Mouse (Mus musculus): ENCODE results near the gene Ercc6. TPM values are rescaled to one million over a fixed set of nuclear protein-coding genes. Genes with fewer than 3 reads are reported as not detected.

Gene Ercc6
- polyA plus RNA-seq, 1 experiment from 2014 or later = 7.9 TPM

DNA sequence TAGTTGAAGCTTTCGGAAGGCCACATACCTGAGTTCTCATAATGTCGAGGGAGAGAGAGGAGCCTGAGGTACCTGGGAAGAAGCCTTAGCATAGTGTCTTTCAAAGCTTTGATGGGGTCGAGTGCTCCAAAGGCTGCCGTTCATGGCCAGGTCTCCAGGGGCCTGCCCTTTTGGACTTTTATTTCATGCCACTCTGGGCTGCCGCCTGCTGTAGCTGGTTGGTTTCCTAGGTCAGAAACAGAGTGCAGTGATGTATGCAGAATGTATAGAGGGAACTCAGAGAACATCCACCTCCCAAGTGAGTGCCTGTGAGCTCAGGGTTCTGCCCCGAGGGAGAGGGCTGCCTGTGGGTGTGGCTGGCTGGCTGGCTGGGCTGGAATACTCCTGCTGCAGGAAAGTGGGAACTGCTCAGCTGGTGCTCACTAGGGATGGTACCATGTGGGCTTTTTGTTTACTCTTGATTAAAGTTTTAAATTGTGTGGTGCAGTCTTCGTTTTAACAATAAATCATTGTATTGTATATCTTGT, 7.1 kb downstream of the Ercc6 start:
- Histone ChIP-seq H3K4me3 (ENCODE audit: control insufficient read depth in 1 of 2, insufficient read depth in 1 of 2, low read depth in 1 of 2, low read length in 2 of 2) (no peak overlapping the region), H3K4me2 (ENCODE audit: low read length) (no peak overlapping the region), H3K4me1 (ENCODE audit: control insufficient read depth in 2 of 2, insufficient read depth in 2 of 2, low read length in 2 of 2) (peaks cover 0 to 8% of the 10 kb centered on the region in 2 experiments; a peak in 1 of 4 replicates), H3K27me3 (ENCODE audit: control insufficient read depth, insufficient read depth, low read length) (no peaks in the 10 kb centered on the region), H3K9me3 (ENCODE audit: control insufficient read depth, low read length) (no peaks in the 10 kb centered on the region), H3K27ac (replicated peaks in 1 of 2; ENCODE audit: control insufficient read depth in 1 of 2, insufficient read depth in 1 of 2, low read depth in 2 of 2, low read length in 2 of 2) (no peak overlapping the region), H3K36me3 (ENCODE audit: control insufficient read depth, insufficient read depth, low read length) (peaks cover 59% of the 10 kb centered on the region), H3K9ac (ENCODE audit: low read length) (no peak overlapping the region)
- ATAC-seq (ENCODE audit: insufficient number of reproducible peaks, insufficient read depth, low FRiP score, low read depth) = no peak
- WGBS = 76% methylated on average over 7 of the region's 7 CpGs

DNA sequence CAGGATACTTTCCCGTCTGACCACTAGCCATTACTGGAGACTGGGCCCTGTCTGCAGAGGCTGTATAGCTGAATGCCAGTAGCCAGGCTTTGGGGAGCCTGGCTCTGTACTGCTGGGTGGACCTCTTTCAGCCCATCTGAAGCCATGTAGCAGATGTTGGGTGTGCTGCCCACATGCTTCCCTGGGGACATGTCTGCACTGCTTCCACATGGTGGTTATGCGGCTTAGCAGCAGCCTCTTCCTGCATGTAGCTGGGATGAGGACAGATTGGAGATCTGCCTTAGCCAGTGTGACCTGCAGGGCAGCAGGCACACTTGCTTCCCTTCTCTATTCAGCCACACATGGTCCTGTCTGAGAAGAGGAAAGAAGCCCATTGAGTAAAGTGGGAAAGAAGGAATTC, 9.0 kb downstream of the Ercc6 start:
- Histone ChIP-seq H3K4me3 (ENCODE audit: control insufficient read depth in 1 of 2, insufficient read depth in 1 of 2, low read depth in 1 of 2, low read length in 2 of 2) (no peak overlapping the region), H3K9ac (ENCODE audit: low read length) (no peak overlapping the region), H3K27ac (replicated peaks in 1 of 2; ENCODE audit: control insufficient read depth in 1 of 2, insufficient read depth in 1 of 2, low read depth in 2 of 2, low read length in 2 of 2) (no peak overlapping the region), H3K27me3 (ENCODE audit: control insufficient read depth, insufficient read depth, low read length) (no peaks in the 10 kb centered on the region), H3K4me1 (ENCODE audit: control insufficient read depth in 2 of 2, insufficient read depth in 2 of 2, low read length in 2 of 2) (peaks cover 0 to 8% of the 10 kb centered on the region in 2 experiments; a peak in 1 of 4 replicates), H3K9me3 (ENCODE audit: control insufficient read depth, low read length) (no peaks in the 10 kb centered on the region), H3K36me3 (ENCODE audit: control insufficient read depth, insufficient read depth, low read length) (peaks cover 69% of the 10 kb centered on the region), H3K4me2 (ENCODE audit: low read length) (no peak overlapping the region)
- 81% methylated on average over 2 of the region's 2 CpGs for WGBS
- ATAC-seq (ENCODE audit: insufficient number of reproducible peaks, insufficient read depth, low FRiP score, low read depth) = no peak

- H3K4me2 ChIP-seq (ENCODE audit: low read length) = no peak overlapping the region
- no peak overlapping the region for H3K4me3 ChIP-seq (ENCODE audit: control insufficient read depth in 1 of 2, insufficient read depth in 1 of 2, low read depth in 1 of 2, low read length in 2 of 2)
- peaks cover 3 to 8% of the 10 kb centered on the region in 2 experiments; a peak in 3 of 4 replicates for H3K4me1 ChIP-seq (ENCODE audit: control insufficient read depth in 2 of 2, insufficient read depth in 2 of 2, low read length in 2 of 2)
- WGBS = 76% methylated on average over 1 of the region's 1 CpGs
- H3K27me3 ChIP-seq (ENCODE audit: control insufficient read depth, insufficient read depth, low read length) = no peaks in the 10 kb centered on the region
- H3K9ac ChIP-seq (ENCODE audit: low read length) = no peak overlapping the region
- peaks cover 62% of the 10 kb centered on the region for H3K36me3 ChIP-seq (ENCODE audit: control insufficient read depth, insufficient read depth, low read length)
- no peaks in the 10 kb centered on the region for H3K9me3 ChIP-seq (ENCODE audit: control insufficient read depth, low read length)
- ATAC-seq (ENCODE audit: insufficient number of reproducible peaks, insufficient read depth, low FRiP score, low read depth) = no peak
- H3K27ac ChIP-seq (replicated peaks in 1 of 2; ENCODE audit: control insufficient read depth in 1 of 2, insufficient read depth in 1 of 2, low read depth in 2 of 2, low read length in 2 of 2) = no peak overlapping the region
These were observed 10.8 kb downstream of the Ercc6 start for GRCm38 (mm10) chr14:32524071-32524470.

DNA sequence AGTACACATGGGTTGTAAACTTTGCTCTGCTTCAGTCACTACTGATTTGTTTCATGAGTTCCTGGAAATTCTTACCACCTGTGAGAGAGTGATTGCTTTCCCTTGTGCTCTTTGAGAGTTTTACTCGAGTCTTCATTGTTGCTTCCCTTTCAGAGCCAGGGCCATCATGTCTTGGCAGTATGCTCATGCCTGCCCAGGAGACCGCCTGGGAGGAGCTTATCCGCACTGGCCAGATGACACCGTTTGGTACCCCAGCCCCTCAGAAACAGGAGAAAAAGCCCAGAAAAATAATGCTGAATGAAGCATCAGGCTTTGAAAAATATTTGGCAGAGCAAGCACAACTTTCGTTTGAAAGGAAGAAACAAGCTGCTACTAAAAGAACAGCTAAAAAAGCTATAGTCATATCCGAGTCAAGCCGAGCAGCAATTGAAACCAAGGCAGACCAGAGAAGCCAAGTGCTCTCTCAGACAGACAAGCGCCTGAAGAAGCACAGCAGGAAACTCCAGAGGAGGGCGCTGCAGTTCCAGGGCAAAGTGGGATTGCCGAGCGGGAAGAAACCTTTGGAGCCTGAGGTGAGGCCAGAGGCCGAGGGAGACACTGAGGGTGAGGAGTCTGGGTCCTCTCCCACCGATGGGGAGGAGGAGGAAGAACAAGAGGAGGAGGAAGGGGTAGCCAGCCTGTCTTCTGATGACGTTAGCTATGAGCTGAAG, 12.8 kb downstream of the Ercc6 start:
- no peak overlapping the region for H3K4me2 ChIP-seq (ENCODE audit: low read length)
- H3K4me3 ChIP-seq (ENCODE audit: control insufficient read depth in 1 of 2, insufficient read depth in 1 of 2, low read depth in 1 of 2, low read length in 2 of 2) = no peak overlapping the region
- no peak overlapping the region for H3K9ac ChIP-seq (ENCODE audit: low read length)
- no peaks in the 10 kb centered on the region for H3K9me3 ChIP-seq (ENCODE audit: control insufficient read depth, low read length)
- H3K27me3 ChIP-seq (ENCODE audit: control insufficient read depth, insufficient read depth, low read length) = no peaks in the 10 kb centered on the region
- ATAC-seq (ENCODE audit: insufficient number of reproducible peaks, insufficient read depth, low FRiP score, low read depth) = no peak
- WGBS = 75% methylated on average over 14 of the region's 14 CpGs
- H3K27ac ChIP-seq (replicated peaks in 1 of 2; ENCODE audit: control insufficient read depth in 1 of 2, insufficient read depth in 1 of 2, low read depth in 2 of 2, low read length in 2 of 2) = no peak overlapping the region
- peaks cover 4 to 11% of the 10 kb centered on the region in 2 experiments; a peak in 3 of 4 replicates for H3K4me1 ChIP-seq (ENCODE audit: control insufficient read depth in 2 of 2, insufficient read depth in 2 of 2, low read length in 2 of 2)
- H3K36me3 ChIP-seq (ENCODE audit: control insufficient read depth, insufficient read depth, low read length) = peaks cover 41% of the 10 kb centered on the region

GRCm38 (mm10) chr14:32527211-32527610, 13.9 kb downstream of the Ercc6 start:
- WGBS = 80% methylated on average over 9 of the region's 9 CpGs
- Histone ChIP-seq H3K4me2 (ENCODE audit: low read length) (no peak overlapping the region), H3K27ac (replicated peaks in 1 of 2; ENCODE audit: control insufficient read depth in 1 of 2, insufficient read depth in 1 of 2, low read depth in 2 of 2, low read length in 2 of 2) (no peak overlapping the region), H3K4me1 (ENCODE audit: control insufficient read depth in 2 of 2, insufficient read depth in 2 of 2, low read length in 2 of 2) (peaks cover 4 to 11% of the 10 kb centered on the region in 2 experiments; a peak in 3 of 4 replicates), H3K4me3 (ENCODE audit: control insufficient read depth in 1 of 2, insufficient read depth in 1 of 2, low read depth in 1 of 2, low read length in 2 of 2) (no peak overlapping the region), H3K27me3 (ENCODE audit: control insufficient read depth, insufficient read depth, low read length) (no peaks in the 10 kb centered on the region), H3K36me3 (ENCODE audit: control insufficient read depth, insufficient read depth, low read length) (peaks cover 30% of the 10 kb centered on the region), H3K9me3 (ENCODE audit: control insufficient read depth, low read length) (no peaks in the 10 kb centered on the region), H3K9ac (ENCODE audit: low read length) (no peak overlapping the region)
- ATAC-seq (ENCODE audit: insufficient number of reproducible peaks, insufficient read depth, low FRiP score, low read depth) = no peak

DNA sequence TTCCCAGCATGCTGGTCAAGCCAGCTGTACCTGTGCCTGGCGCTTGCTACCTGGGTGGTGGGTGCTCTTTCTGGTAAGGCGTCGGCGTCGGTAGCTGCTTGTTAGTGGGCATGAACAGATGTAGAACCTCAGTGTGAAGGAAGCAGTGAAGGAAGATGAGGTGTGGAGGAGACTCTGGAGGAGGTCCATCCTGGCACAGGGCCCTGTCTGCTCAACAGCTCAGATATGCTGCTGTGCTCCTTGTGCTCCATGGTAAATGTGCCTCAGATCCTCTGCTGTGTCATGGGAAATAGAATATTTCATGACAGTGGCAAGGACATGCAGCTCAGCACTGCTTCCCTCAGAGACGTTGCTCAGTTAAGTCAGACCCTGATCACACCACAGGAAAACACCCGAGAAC, 15.7 kb downstream of the Ercc6 start:
- WGBS = 73% methylated on average over 7 of the region's 7 CpGs

GRCm38 (mm10) chr14:32530896-32531295, 17.6 kb downstream of the Ercc6 start:
- Histone ChIP-seq H3K4me3 (ENCODE audit: control insufficient read depth in 1 of 2, insufficient read depth in 1 of 2, low read depth in 1 of 2, low read length in 2 of 2) (no peak overlapping the region), H3K27me3 (ENCODE audit: control insufficient read depth, insufficient read depth, low read length) (no peaks in the 10 kb centered on the region), H3K9ac (ENCODE audit: low read length) (no peak overlapping the region), H3K9me3 (ENCODE audit: control insufficient read depth, low read length) (no peaks in the 10 kb centered on the region), H3K4me2 (ENCODE audit: low read length) (no peak overlapping the region), H3K27ac (replicated peaks in 1 of 2; ENCODE audit: control insufficient read depth in 1 of 2, insufficient read depth in 1 of 2, low read depth in 2 of 2, low read length in 2 of 2) (no peak overlapping the region), H3K4me1 (ENCODE audit: control insufficient read depth in 2 of 2, insufficient read depth in 2 of 2, low read length in 2 of 2) (peaks cover 3 to 4% of the 10 kb centered on the region in 2 experiments; a peak in 2 of 4 replicates), H3K36me3 (ENCODE audit: control insufficient read depth, insufficient read depth, low read length) (peaks cover 37% of the 10 kb centered on the region)
- WGBS = 9% methylated on average over 2 of the region's 2 CpGs
- no peak for ATAC-seq (ENCODE audit: insufficient number of reproducible peaks, insufficient read depth, low FRiP score, low read depth)

More for the DNA sequence above, 15.7 kb downstream of the Ercc6 start:
- no peak for ATAC-seq (ENCODE audit: insufficient number of reproducible peaks, insufficient read depth, low FRiP score, low read depth)
- no peaks in the 10 kb centered on the region for H3K27me3 ChIP-seq (ENCODE audit: control insufficient read depth, insufficient read depth, low read length)
- H3K9ac ChIP-seq (ENCODE audit: low read length) = no peak overlapping the region
- H3K36me3 ChIP-seq (ENCODE audit: control insufficient read depth, insufficient read depth, low read length) = peaks cover 31% of the 10 kb centered on the region
- peaks cover 4 to 7% of the 10 kb centered on the region in 2 experiments; a peak in 3 of 4 replicates for H3K4me1 ChIP-seq (ENCODE audit: control insufficient read depth in 2 of 2, insufficient read depth in 2 of 2, low read length in 2 of 2)
- no peak overlapping the region for H3K27ac ChIP-seq (replicated peaks in 1 of 2; ENCODE audit: control insufficient read depth in 1 of 2, insufficient read depth in 1 of 2, low read depth in 2 of 2, low read length in 2 of 2)
- H3K4me3 ChIP-seq (ENCODE audit: control insufficient read depth in 1 of 2, insufficient read depth in 1 of 2, low read depth in 1 of 2, low read length in 2 of 2) = no peak overlapping the region
- no peak overlapping the region for H3K4me2 ChIP-seq (ENCODE audit: low read length)
- no peaks in the 10 kb centered on the region for H3K9me3 ChIP-seq (ENCODE audit: control insufficient read depth, low read length)

Data from heart, embryonic 14.5 days (tissue).